Mouse (Mus musculus) heart, embryonic 14.5 days (tissue): ENCODE results near the gene Spaca6. TPM values are rescaled to one million over a fixed set of nuclear protein-coding genes. Genes with fewer than 3 reads are reported as not detected.

ENCODE experiments used
- ATAC-seq: fragments of 200-750 bp; cut with Nextera tagmentation; 2 replicates; pipeline ENCODE4 v1.8.0; 2017; ENCODE audit warnings: low read depth, moderate TSS enrichment; ENCODE audit not compliant: insufficient number of reproducible peaks, insufficient read depth, low FRiP score
- H3K27ac ChIP-seq, 2 experiments: fragments of 200-500 bp in 1 of 2; fragments of 300-500 bp in 1 of 2; sonication (generic) in 1 of 2; replicated peaks in 1 of 2; 2 replicates each; pipeline ENCODE4 v1.5.1; 2012 to 2014; ENCODE audit warnings: low read depth in 2 of 2, low read length in 2 of 2, control low read depth in 1 of 2, mild to moderate bottlenecking in 1 of 2, mixed read lengths in 1 of 2; ENCODE audit not compliant: control insufficient read depth in 1 of 2, insufficient read depth in 1 of 2
- H3K27me3 ChIP-seq: fragments of 300-500 bp; sonication (generic); 2 replicates; pipeline ENCODE4 v1.6.1; 2014; ENCODE audit warnings: mild to moderate bottlenecking, low read length, control low read depth; ENCODE audit not compliant: control insufficient read depth, insufficient read depth
- H3K36me3 ChIP-seq: fragments of 300-500 bp; sonication (generic); 2 replicates; pipeline ENCODE4 v1.6.1; 2014; ENCODE audit warnings: mild to moderate bottlenecking, control low read depth, low read length, mixed read lengths; ENCODE audit not compliant: control insufficient read depth, insufficient read depth
- H3K4me1 ChIP-seq, 2 experiments: fragments of 200-500 bp in 1 of 2; fragments of 300-500 bp in 1 of 2; sonication (generic) in 1 of 2; 2 replicates each; pipeline ENCODE4 v1.6.1; 2012 to 2014; ENCODE audit warnings: low read length in 2 of 2, control low read depth in 1 of 2, mixed read lengths in 1 of 2; ENCODE audit not compliant: control insufficient read depth in 2 of 2, insufficient read depth in 2 of 2
- H3K4me2 ChIP-seq: fragments of 300-500 bp; sonication (generic); 2 replicates; pipeline ENCODE4 v1.6.1; 2014; ENCODE audit warnings: mild to moderate bottlenecking, low read length
- H3K4me3 ChIP-seq, 2 experiments: fragments of 200-500 bp in 1 of 2; fragments of 300-500 bp in 1 of 2; sonication (generic) in 1 of 2; 2 replicates each; pipeline ENCODE4 v1.5.1; 2012 to 2014; ENCODE audit warnings: low read length in 2 of 2, mild to moderate bottlenecking in 2 of 2, control low read depth in 1 of 2, low read depth in 1 of 2, moderate library complexity in 1 of 2; ENCODE audit not compliant: control insufficient read depth in 1 of 2, insufficient read depth in 1 of 2
- H3K9ac ChIP-seq: fragments of 300-500 bp; sonication (generic); 2 replicates; pipeline ENCODE4 v1.6.1; 2014; ENCODE audit warnings: mild to moderate bottlenecking, low read length
- H3K9me3 ChIP-seq: fragments of 300-500 bp; sonication (generic); 2 replicates; pipeline ENCODE4 v1.6.1; 2016; ENCODE audit warnings: low read length, control low read depth; ENCODE audit not compliant: control insufficient read depth
- WGBS: fragments of 180-500 bp; shearing (Covaris S2); extraction: QIAGEN DNeasy Blood & Tissue Kit; methylation state at CpG from one replicate; pipeline ENCODE4 v1.1.7; 2014; 5-methylcytosine and 5-hydroxymethylcytosine counted together
- microRNA counts: library from miRNA; unstranded; fragments of <30 nt; microRNA quantifications from one replicate; lab custom pipeline; 2016
- microRNA-seq: library from miRNA; unstranded; fragments of <30 nt; microRNA quantifications from one replicate; pipeline ENCODE4, GENCODE M21; 2016
- polyA plus RNA-seq: library from polyadenylated mRNA; unstranded; fragments of >200 nt; fragmentation: Nextera tagmentation; extraction: Ambion mirVana; gene quantifications from 2 replicates; pipeline ENCODE4 v1.2.1, GENCODE M21; 2014

Spaca6 gene
- polyA plus RNA-seq, 1 experiment from 2014 or later: 20.5 TPM

GRCm38 (mm10) chr17:17887774-17888248 lies 60.9 kb downstream of the Spaca6 start, which contains the start of the genes Fpr2 and Fpr3:
TSS of gene Fpr2 (plus strand) at chr17:17887824.
TSS of gene Fpr3 (plus strand) at chr17:17887852.
- 37% methylated on average over 1 of the region's 1 CpGs for whole genome bisulfite sequencing
- Histone ChIP-seq H3K4me3 (no peak within 1 kb of the TSS), H3K4me2 (no peak within 1 kb of the TSS), H3K9ac (no peak within 1 kb of the TSS), H3K9me3 (no peaks in the 10 kb centered on the region), H3K27ac (no peak within 1 kb of the TSS), H3K4me1 (no peaks in the 10 kb centered on the region), H3K27me3 (no peaks in the 10 kb centered on the region), H3K36me3 (no peaks in the 10 kb centered on the region)
- ATAC-seq: no peak

DNA sequence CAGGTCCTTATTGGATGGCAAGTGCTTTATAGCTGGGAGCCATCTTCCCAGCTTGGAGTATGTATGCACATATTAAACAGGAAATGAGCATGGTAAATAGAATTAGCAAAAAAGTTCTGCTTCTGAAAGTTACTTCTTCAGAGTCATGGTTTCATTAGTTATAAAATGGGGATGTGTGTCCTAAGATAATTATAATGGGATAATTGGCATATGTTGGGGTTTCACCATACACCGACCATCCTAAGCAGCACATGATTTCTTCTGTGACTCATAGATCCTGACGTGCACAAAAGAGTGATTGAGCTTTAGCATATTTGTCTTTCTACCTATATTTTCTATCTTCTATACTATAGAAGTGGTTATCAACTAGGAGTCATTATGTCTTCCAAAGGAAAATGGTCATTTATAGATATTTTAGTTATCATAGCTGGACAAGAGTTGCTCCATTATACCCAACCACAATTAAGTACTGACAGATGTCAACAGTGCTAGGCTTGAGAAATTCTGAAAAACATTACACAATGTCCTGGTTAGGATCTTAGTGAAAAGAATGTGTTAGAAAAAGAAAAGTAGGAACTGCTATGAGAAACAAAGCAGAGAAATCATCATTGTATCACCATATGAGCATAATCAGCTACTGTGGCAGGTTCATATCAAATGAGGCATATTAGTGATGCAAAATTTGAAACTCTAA lies 62.9 kb downstream of the Spaca6 start:
- H3K36me3 ChIP-seq: no peaks in the 10 kb centered on the region
- H3K9me3 ChIP-seq: no peaks in the 10 kb centered on the region
- no peak for ATAC-seq
- WGBS: 77% methylated on average over 2 of the region's 2 CpGs
- no peak overlapping the region for H3K27ac ChIP-seq
- no peaks in the 10 kb centered on the region for H3K4me1 ChIP-seq
- H3K9ac ChIP-seq: no peak overlapping the region
- H3K27me3 ChIP-seq: no peaks in the 10 kb centered on the region
- H3K4me3 ChIP-seq: no peak overlapping the region
- H3K4me2 ChIP-seq: no peak overlapping the region

MicroRNA genes within 50 kb of the gene (microRNA counts, 519-probe panel; counts per million panel counts)
- 8,023 counts per million, percentile 97 among the panel's probes with 10 or more counts for microRNA mmu-let-7e (lab: Ali Mortazavi, UCI)
- 4,687 counts per million, percentile 79 among the panel's probes with 10 or more counts for microRNA mmu-miR-125a-3p (lab: Ali Mortazavi, UCI)
- microRNA mmu-miR-125a-5p (lab: Ali Mortazavi, UCI): 8,486 counts per million, percentile 98 among the panel's probes with 10 or more counts
- 7,005 counts per million, percentile 93 among the panel's probes with 10 or more counts for microRNA mmu-miR-99b (lab: Ali Mortazavi, UCI)

Small RNAs within 50 kb of the gene (microRNA-seq; reads per million reads assigned to microRNA genes)
- gene Gm25927 (not detected), gene Mir125a (4,688 reads per million, percentile 92 among the genes with 10 or more reads in this experiment), gene Mir99b (19,698 reads per million, percentile 96 among the genes with 10 or more reads in this experiment), gene Mirlet7e (not detected)

Other genes starting within 250 kb of the Spaca6 start
- gene Lnpep, start 202.1 kb upstream of the Spaca6 start, polyA plus RNA-seq: 15.6 and 18.1 TPM in 2 replicates
- gene Vmn2r90, start 123.4 kb upstream of the Spaca6 start, polyA plus RNA-seq: not detected in 2 replicates
- gene Has1, start 28.0 kb downstream of the Spaca6 start, polyA plus RNA-seq: 0.78 and 1.1 TPM in 2 replicates
- 0.15 and 0.20 TPM in 2 replicates for gene Fpr1, start 56.8 kb downstream of the Spaca6 start, polyA plus RNA-seq
- 0.41 TPM in 1 of 2 replicates, not detected in the other for gene Fpr2, start 60.7 kb downstream of the Spaca6 start, polyA plus RNA-seq
- not detected in 2 replicates for gene Fpr3, start 60.7 kb downstream of the Spaca6 start, polyA plus RNA-seq
- not detected in 2 replicates for gene Fpr-rs4, start 194.6 kb downstream of the Spaca6 start, polyA plus RNA-seq
- not detected in 2 replicates for gene Vmn2r124, start 222.3 kb downstream of the Spaca6 start, polyA plus RNA-seq